Mouse (Mus musculus): Measurements from ENCODE around the gene Emp3. TPM values are rescaled to one million over a fixed set of nuclear protein-coding genes. Genes with fewer than 3 reads are reported as not detected.

The Emp3 gene
- total and polyA plus RNA-seq, 3 experiments = 18.8 to 135 (median 56.6) TPM

DNA sequence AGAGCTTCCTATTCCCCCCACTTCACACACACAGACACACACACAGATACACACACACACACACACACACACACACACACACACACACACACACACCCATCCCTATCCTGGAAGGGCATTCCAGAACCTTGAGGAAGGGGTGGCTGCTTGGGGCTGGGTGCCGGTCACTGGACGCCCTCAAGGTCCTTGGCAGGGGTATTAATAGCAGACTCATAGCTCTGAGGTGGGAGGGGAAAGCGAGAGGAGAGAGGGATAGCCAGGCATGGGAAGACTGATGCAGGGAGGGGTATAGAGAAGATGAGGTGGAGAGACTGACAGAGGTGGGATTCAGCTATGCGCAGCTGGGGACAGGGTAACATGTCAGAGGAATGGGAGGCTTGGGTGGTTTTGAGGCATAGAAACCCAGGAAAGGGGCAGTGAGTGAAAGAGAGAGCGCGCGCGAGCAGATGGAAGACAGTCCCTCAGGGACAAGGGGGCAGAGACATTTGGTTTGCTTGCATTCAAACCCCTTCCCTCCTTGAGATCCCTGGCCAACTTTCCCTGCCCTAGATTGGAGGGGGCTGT is 52.0 kb downstream of the Emp3 start:
- H3K27ac ChIP-seq (ENCODE audit: insufficient read depth, low read depth) = no peak overlapping the region
- no peak overlapping the region for H3K4me3 ChIP-seq (replicated peaks in 1 of 3; ENCODE audit: low read depth in 2 of 3, low read length in 2 of 3, poor library complexity in 1 of 3)
- dilution Hi-C loops (cut with MboI; ENCODE audit: extremely low pct_ligation_motif_present, extremely low pct_unique_long_range_greater_than_20kb, low sequenced_read_pairs) = no loop called here
- in situ Hi-C loops (cut with MboI; ENCODE audit: low pct_ligation_motif_present, low pct_unique_long_range_greater_than_20kb, low sequenced_read_pairs) = no loop called here
- no peak for DNase-seq (ENCODE audit: extremely low read depth)
- H3K36me3 ChIP-seq (replicated peaks in 1 of 2; ENCODE audit: control insufficient read depth in 1 of 2, insufficient read depth in 1 of 2, low read length in 1 of 2) = peaks cover 0 to 2% of the 10 kb centered on the region in 2 experiments
- no peak overlapping the region for H3K4me2 ChIP-seq (ENCODE audit: insufficient read depth, low read depth, poor library complexity, severe bottlenecking)
- H3K79me2 ChIP-seq (replicated peaks; ENCODE audit: control insufficient read depth, extremely low read depth, insufficient read depth, poor library complexity, severe bottlenecking) = peaks cover 14% of the 10 kb centered on the region; the same call in 1 of the 2 replicates
- H3K9me3 ChIP-seq (replicated peaks; ENCODE audit: low read length) = peaks cover 6% of the 10 kb centered on the region
- peaks cover 46% of the 10 kb centered on the region for H3K27me3 ChIP-seq (replicated peaks)
- H3K9ac ChIP-seq (ENCODE audit: insufficient read depth, low read depth) = no peak overlapping the region
- peaks cover 12% of the 10 kb centered on the region in 2 experiments for H3K4me1 ChIP-seq (ENCODE audit: control insufficient read depth in 1 of 2, insufficient read depth in 2 of 2)
- TF ChIP-seq MYC (IDR thresholded peaks at IDR 0.05; ENCODE audit: low read depth, low read length) (no peak), CTCF (conservative IDR thresholded peaks at IDR 0.05 in 1 of 2, IDR thresholded peaks at IDR 0.05 in 1 of 2; ENCODE audit: low read depth in 2 of 2, low read length in 2 of 2) (no peak), NRF1 (IDR thresholded peaks at IDR 0.05; ENCODE audit: low read depth, low read length) (peak; percentile 39; the same call in 1 of the 2 replicates), MEF2A (IDR thresholded peaks at IDR 0.05; ENCODE audit: borderline replicate concordance, low read depth, low read length) (no peak), TBP (conservative IDR thresholded peaks at IDR 0.05; ENCODE audit: low read depth, low read length) (no peak), EP300 (IDR thresholded peaks at IDR 0.05; ENCODE audit: low read length) (no peak), USF2 (conservative IDR thresholded peaks at IDR 0.05; ENCODE audit: low read depth, low read length) (no peak), RCOR1 (conservative IDR thresholded peaks at IDR 0.05; ENCODE audit: low read depth, low read length) (no peak)

Other genes with a start within 250 kb of the Emp3 start
Only the 20 nearest of the 21 such genes appear.
- 0.04 and 0.08 TPM in 2 replicates for gene Sec1, start 227.0 kb downstream of the Emp3 start, total RNA-seq (2012; rRNA removed)
- gene Sec1, start 227.0 kb downstream of the Emp3 start, total RNA-seq (2014; rRNA removed) = 0.18 and 0.26 TPM in 2 replicates
- gene Sec1, start 227.0 kb downstream of the Emp3 start, polyA plus RNA-seq (2012; ENCODE audit: insufficient read length, low read depth) = 0.33 and 0.46 TPM in 2 replicates
- 0.25 TPM in 1 of 2 replicates, not detected in the other for gene Car11, start 221.6 kb downstream of the Emp3 start, total RNA-seq (2012; rRNA removed)
- gene Car11, start 221.6 kb downstream of the Emp3 start, total RNA-seq (2014; rRNA removed) = not detected in 2 replicates
- gene Car11, start 221.6 kb downstream of the Emp3 start, polyA plus RNA-seq (2012; ENCODE audit: insufficient read length, low read depth) = 0.61 TPM in 1 of 2 replicates, not detected in the other
- gene Dbp, start 216.3 kb downstream of the Emp3 start, total RNA-seq (2012; rRNA removed) = 7.9 and 8.5 TPM in 2 replicates
- 11.0 and 12.4 TPM in 2 replicates for gene Dbp, start 216.3 kb downstream of the Emp3 start, total RNA-seq (2014; rRNA removed)
- gene Dbp, start 216.3 kb downstream of the Emp3 start, polyA plus RNA-seq (2012; ENCODE audit: insufficient read length, low read depth) = 7.2 and 10.4 TPM in 2 replicates
- 3,614 and 3,766 TPM in 2 replicates for gene Rpl18, start 205.9 kb downstream of the Emp3 start, total RNA-seq (2012; rRNA removed)
- gene Rpl18, start 205.9 kb downstream of the Emp3 start, total RNA-seq (2014; rRNA removed) = 3,153 and 3,204 TPM in 2 replicates
- gene Rpl18, start 205.9 kb downstream of the Emp3 start, polyA plus RNA-seq (2012; ENCODE audit: insufficient read length, low read depth) = 2,393 and 2,438 TPM in 2 replicates
- 16.6 and 19.2 TPM in 2 replicates for gene Sphk2, start 203.4 kb downstream of the Emp3 start, total RNA-seq (2012; rRNA removed)
- 7.3 and 9.4 TPM in 2 replicates for gene Sphk2, start 203.4 kb downstream of the Emp3 start, total RNA-seq (2014; rRNA removed)
- 21.8 and 22.4 TPM in 2 replicates for gene Sphk2, start 203.4 kb downstream of the Emp3 start, polyA plus RNA-seq (2012; ENCODE audit: insufficient read length, low read depth)
- gene Fam83e, start 200.2 kb downstream of the Emp3 start, total RNA-seq (2012; rRNA removed) = 1.3 and 1.4 TPM in 2 replicates
- gene Fam83e, start 200.2 kb downstream of the Emp3 start, total RNA-seq (2014; rRNA removed) = 0.13 and 0.39 TPM in 2 replicates
- gene Fam83e, start 200.2 kb downstream of the Emp3 start, polyA plus RNA-seq (2012; ENCODE audit: insufficient read length, low read depth) = 0.40 and 0.74 TPM in 2 replicates
- 0.21 TPM in 1 of 2 replicates, not detected in the other for gene Spaca4, start 195.6 kb downstream of the Emp3 start, total RNA-seq (2012; rRNA removed)
- not detected in 2 replicates for gene Spaca4, start 195.6 kb downstream of the Emp3 start, total RNA-seq (2014; rRNA removed)
- 0.35 TPM in 1 of 2 replicates, not detected in the other for gene Spaca4, start 195.6 kb downstream of the Emp3 start, polyA plus RNA-seq (2012; ENCODE audit: insufficient read length, low read depth)
- gene Lmtk3, start 137.7 kb downstream of the Emp3 start, total RNA-seq (2012; rRNA removed) = 0.30 and 0.46 TPM in 2 replicates
- 0.19 TPM in 1 of 2 replicates, not detected in the other for gene Lmtk3, start 137.7 kb downstream of the Emp3 start, total RNA-seq (2014; rRNA removed)
- 0.18 and 0.34 TPM in 2 replicates for gene Lmtk3, start 137.7 kb downstream of the Emp3 start, polyA plus RNA-seq (2012; ENCODE audit: insufficient read length, low read depth)
- gene Sult2b1, start 136.7 kb downstream of the Emp3 start, total RNA-seq (2012; rRNA removed) = 0.13 and 0.17 TPM in 2 replicates
- gene Sult2b1, start 136.7 kb downstream of the Emp3 start, total RNA-seq (2014; rRNA removed) = not detected in 2 replicates
- gene Sult2b1, start 136.7 kb downstream of the Emp3 start, polyA plus RNA-seq (2012; ENCODE audit: insufficient read length, low read depth) = 0.29 TPM in 1 of 2 replicates, not detected in the other
- 59.1 and 64.2 TPM in 2 replicates for gene Cyth2, start 106.8 kb downstream of the Emp3 start, total RNA-seq (2012; rRNA removed)
- 25.6 and 28.7 TPM in 2 replicates for gene Cyth2, start 106.8 kb downstream of the Emp3 start, total RNA-seq (2014; rRNA removed)
- gene Cyth2, start 106.8 kb downstream of the Emp3 start, polyA plus RNA-seq (2012; ENCODE audit: insufficient read length, low read depth) = 59.4 and 75.4 TPM in 2 replicates
- gene Kcnj14, start 96.6 kb downstream of the Emp3 start, total RNA-seq (2012; rRNA removed) = 1.5 and 2.1 TPM in 2 replicates
- gene Kcnj14, start 96.6 kb downstream of the Emp3 start, total RNA-seq (2014; rRNA removed) = 1.0 and 1.3 TPM in 2 replicates
- gene Kcnj14, start 96.6 kb downstream of the Emp3 start, polyA plus RNA-seq (2012; ENCODE audit: insufficient read length, low read depth) = 3.2 and 3.5 TPM in 2 replicates
- 83.0 and 128 TPM in 2 replicates for gene Grwd1, start 90.5 kb downstream of the Emp3 start, total RNA-seq (2012; rRNA removed)
- gene Grwd1, start 90.5 kb downstream of the Emp3 start, total RNA-seq (2014; rRNA removed) = 88.1 and 98.5 TPM in 2 replicates
- gene Grwd1, start 90.5 kb downstream of the Emp3 start, polyA plus RNA-seq (2012; ENCODE audit: insufficient read length, low read depth) = 108 and 115 TPM in 2 replicates
- 59.7 and 60.8 TPM in 2 replicates for gene Kdelr1, start 48.6 kb downstream of the Emp3 start, total RNA-seq (2012; rRNA removed)
- 61.5 and 66.9 TPM in 2 replicates for gene Kdelr1, start 48.6 kb downstream of the Emp3 start, total RNA-seq (2014; rRNA removed)
- 72.8 and 80.5 TPM in 2 replicates for gene Kdelr1, start 48.6 kb downstream of the Emp3 start, polyA plus RNA-seq (2012; ENCODE audit: insufficient read length, low read depth)
- 0.04 TPM in 1 of 2 replicates, not detected in the other for gene Grin2d, start 43.0 kb downstream of the Emp3 start, total RNA-seq (2012; rRNA removed)
- gene Grin2d, start 43.0 kb downstream of the Emp3 start, total RNA-seq (2014; rRNA removed) = not detected in 2 replicates
- gene Grin2d, start 43.0 kb downstream of the Emp3 start, polyA plus RNA-seq (2012; ENCODE audit: insufficient read length, low read depth) = 0.07 TPM in 1 of 2 replicates, not detected in the other
- gene Syngr4, start 24.7 kb downstream of the Emp3 start, total RNA-seq (2012; rRNA removed) = not detected in 2 replicates
- gene Syngr4, start 24.7 kb downstream of the Emp3 start, total RNA-seq (2014; rRNA removed) = not detected in 2 replicates
- gene Syngr4, start 24.7 kb downstream of the Emp3 start, polyA plus RNA-seq (2012; ENCODE audit: insufficient read length, low read depth) = not detected in 2 replicates
- gene Tmem143, start 24.5 kb downstream of the Emp3 start, total RNA-seq (2012; rRNA removed) = 9.4 and 14.6 TPM in 2 replicates
- 12.8 and 14.2 TPM in 2 replicates for gene Tmem143, start 24.5 kb downstream of the Emp3 start, total RNA-seq (2014; rRNA removed)
- 7.2 and 8.8 TPM in 2 replicates for gene Tmem143, start 24.5 kb downstream of the Emp3 start, polyA plus RNA-seq (2012; ENCODE audit: insufficient read length, low read depth)
- gene Ccdc114, start 2.7 kb upstream of the Emp3 start, total RNA-seq (2012; rRNA removed) = not detected in 2 replicates
- gene Ccdc114, start 2.7 kb upstream of the Emp3 start, total RNA-seq (2014; rRNA removed) = not detected in 2 replicates
- 0.11 TPM in 1 of 2 replicates, not detected in the other for gene Ccdc114, start 2.7 kb upstream of the Emp3 start, polyA plus RNA-seq (2012; ENCODE audit: insufficient read length, low read depth)
- gene Abcc6, start 108.9 kb upstream of the Emp3 start, total RNA-seq (2012; rRNA removed) = 9.0 and 10.5 TPM in 2 replicates
- gene Abcc6, start 108.9 kb upstream of the Emp3 start, total RNA-seq (2014; rRNA removed) = 2.2 and 7.8 TPM in 2 replicates
- 6.4 and 7.4 TPM in 2 replicates for gene Abcc6, start 108.9 kb upstream of the Emp3 start, polyA plus RNA-seq (2012; ENCODE audit: insufficient read length, low read depth)
- 89.6 and 102 TPM in 2 replicates for gene Nomo1, start 112.3 kb upstream of the Emp3 start, total RNA-seq (2012; rRNA removed)
- 41.9 and 43.4 TPM in 2 replicates for gene Nomo1, start 112.3 kb upstream of the Emp3 start, total RNA-seq (2014; rRNA removed)
- gene Nomo1, start 112.3 kb upstream of the Emp3 start, polyA plus RNA-seq (2012; ENCODE audit: insufficient read length, low read depth) = 97.8 and 103 TPM in 2 replicates
- not detected in 2 replicates for gene Kcnj11, start 179.4 kb upstream of the Emp3 start, total RNA-seq (2012; rRNA removed)
- gene Kcnj11, start 179.4 kb upstream of the Emp3 start, total RNA-seq (2014; rRNA removed) = not detected in 2 replicates
- not detected in 2 replicates for gene Kcnj11, start 179.4 kb upstream of the Emp3 start, polyA plus RNA-seq (2012; ENCODE audit: insufficient read length, low read depth)